Mouse (Mus musculus) spleen, adult 2 months (tissue): ENCODE measurements around the gene Dnaja3.

Source experiments
- CTCF ChIP-seq: fragments of 200-500 bp; IDR thresholded peaks from 2 replicates; pipeline ENCODE4 v1.5.1; 2011; ENCODE audit warnings: mild to moderate bottlenecking, inconsistent platforms; ENCODE audit not compliant: insufficient read depth, insufficient read length, insufficient replicate concordance; ENCODE audit errors: extremely low read depth
- POLR2A ChIP-seq: fragments of 200-500 bp; IDR thresholded peaks from 2 replicates; pipeline ENCODE4 v1.6.1; 2011; ENCODE audit warnings: low read depth, low read length, inconsistent platforms

DNA sequence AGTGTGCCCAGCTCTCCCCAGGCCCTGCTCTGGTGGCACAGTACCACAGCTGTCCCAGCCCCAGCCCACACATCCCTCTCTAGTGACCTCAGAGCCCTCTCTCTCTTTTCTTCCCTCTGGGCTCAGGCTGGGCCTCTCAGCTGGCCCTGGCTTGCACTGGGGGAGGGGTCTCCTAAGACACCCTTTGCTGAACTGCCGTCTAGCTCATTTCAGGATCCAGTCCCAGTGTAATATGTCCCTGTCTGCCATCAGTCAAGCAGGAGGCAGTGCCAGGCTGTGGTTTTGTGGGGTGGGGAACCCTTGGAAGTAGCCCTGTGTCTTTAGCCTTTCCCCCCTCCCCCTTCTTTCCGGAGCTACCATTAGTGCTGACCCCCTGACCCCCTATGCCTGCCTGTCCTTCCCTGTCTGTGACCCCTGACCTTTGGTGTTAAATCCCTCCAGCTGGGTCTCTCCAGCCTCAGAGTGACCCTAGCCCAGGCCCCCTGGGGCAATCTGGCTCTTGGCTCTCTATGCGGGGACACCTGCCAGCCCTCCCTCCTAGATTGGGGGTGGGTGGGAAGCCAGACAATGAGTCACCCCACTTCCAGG, 43.6 kb upstream of the Dnaja3 start:
- no peak for TF ChIP-seq CTCF
- no peak for TF ChIP-seq POLR2A
